Mouse (Mus musculus) midbrain, postnatal 0 days (tissue): ENCODE measurements at regions not wholly inside any gene's neighbourhood (a gene's known extent, or its start where the extent isn't known, plus 50 kb on each side); places are given as distances from the start of the nearest gene placed in this dataset.
"Not testable (repeated sequence)": the region's sequence is repeated elsewhere in the genome, so short reads cannot be mapped to it uniquely, and the experiment has no call there.

Source experiments
- ATAC-seq: fragments of 200-750 bp; cut with Nextera tagmentation; 2 replicates; pipeline ENCODE4 v1.8.0; 2017; ENCODE audit warnings: moderate number of reproducible peaks, mild to moderate bottlenecking, moderate TSS enrichment, moderate library complexity; ENCODE audit not compliant: low FRiP score
- DNase-seq: peaks from one replicate; pipeline ENCODE4 v3.0.0-alpha.2; 2015; ENCODE audit warnings: low spot score
- H3K27ac ChIP-seq: fragments of 300-500 bp; sonication (generic); 2 replicates; pipeline ENCODE4 v1.5.1; 2014; ENCODE audit warnings: low read depth, mild to moderate bottlenecking, low read length, mixed read lengths
- H3K27me3 ChIP-seq: fragments of 300-500 bp; sonication (generic); 2 replicates; pipeline ENCODE4 v1.6.1; 2014; ENCODE audit warnings: low read length, control low read depth, mixed read lengths; ENCODE audit not compliant: insufficient read depth
- H3K36me3 ChIP-seq: fragments of 300-500 bp; sonication (generic); 2 replicates; pipeline ENCODE4 v1.6.1; 2014; ENCODE audit warnings: low read length, control low read depth, mixed read lengths; ENCODE audit not compliant: insufficient read depth
- H3K4me1 ChIP-seq: fragments of 300-500 bp; sonication (generic); 2 replicates; pipeline ENCODE4 v1.6.1; 2014; ENCODE audit warnings: mild to moderate bottlenecking, control low read depth, antibody characterized with exemption, low read length, mixed read lengths; ENCODE audit not compliant: insufficient read depth
- H3K4me2 ChIP-seq: fragments of 300-500 bp; sonication (generic); 2 replicates; pipeline ENCODE4 v1.6.1; 2014; ENCODE audit warnings: low read depth, mild to moderate bottlenecking, low read length, mixed read lengths; ENCODE audit not compliant: poor library complexity, severe bottlenecking
- H3K4me3 ChIP-seq: fragments of 300-500 bp; sonication (generic); 2 replicates; pipeline ENCODE4 v1.5.1; 2014; ENCODE audit warnings: low read depth, mild to moderate bottlenecking, low read length, moderate library complexity
- H3K9ac ChIP-seq: fragments of 300-500 bp; sonication (generic); replicated peaks from 2 replicates; pipeline ENCODE4 v1.6.1; 2014; ENCODE audit warnings: mild to moderate bottlenecking, low read length, moderate library complexity, mixed read lengths; ENCODE audit not compliant: poor library complexity, severe bottlenecking
- H3K9me3 ChIP-seq: fragments of 300-500 bp; sonication (generic); 2 replicates; pipeline ENCODE4 v1.6.1; 2016; ENCODE audit warnings: low read length, control low read depth
- CTCF ChIP-seq: IDR thresholded peaks from 2 replicates; pipeline ENCODE4 v1.5.1; 2016; ENCODE audit warnings: antibody characterized with exemption, mild to moderate bottlenecking
- WGBS: fragments of 180-500 bp; shearing (Covaris S2); extraction: QIAGEN DNeasy Blood & Tissue Kit; methylation state at CpG from one replicate; pipeline ENCODE4 v1.1.7; 2014; 5-methylcytosine and 5-hydroxymethylcytosine counted together

GRCm38 (mm10) chr13:75368249-75368800 is 278.7 kb downstream of the Pcsk1 start:
- Histone ChIP-seq H3K36me3 (no peaks in the 10 kb centered on the region), H3K27ac (no peak overlapping the region), H3K9me3 (no peaks in the 10 kb centered on the region), H3K4me3 (no peak overlapping the region), H3K9ac (no peak overlapping the region), H3K4me1 (no peaks in the 10 kb centered on the region), H3K4me2 (no peak overlapping the region), H3K27me3 (no peaks in the 10 kb centered on the region)
- no peak for DNase-seq
- no peak for ATAC-seq
- no peak for TF ChIP-seq CTCF
- 71% methylated on average over 7 of the region's 7 CpGs for WGBS

DNA sequence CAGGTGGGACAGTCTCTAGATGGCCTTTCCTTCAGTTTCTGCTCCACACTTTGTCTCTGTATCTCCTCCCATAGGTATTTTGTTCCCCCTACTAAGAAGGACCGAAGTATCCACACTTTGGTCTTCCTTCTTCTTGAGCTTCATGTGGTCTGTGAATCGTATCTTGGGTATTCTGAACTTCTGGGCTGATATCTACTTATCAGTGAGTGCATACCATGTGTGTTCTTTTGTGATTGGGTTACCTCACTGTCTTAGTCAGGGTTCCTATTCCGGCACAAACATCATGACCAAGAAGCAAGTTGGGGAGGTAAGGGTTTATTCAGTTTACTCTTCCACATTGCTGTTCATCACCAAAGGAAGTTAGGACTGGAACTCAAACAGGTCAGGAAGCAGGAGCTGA is 287.5 kb downstream of the Pcsk1 start:
- ATAC-seq, result not testable (repeated sequence)

GRCm38 (mm10) chr13:75377717-75378116 is 288.1 kb downstream of the Pcsk1 start:
- Histone ChIP-seq H3K4me2 (no peak overlapping the region), H3K27me3 (no peaks in the 10 kb centered on the region), H3K4me1 (no peaks in the 10 kb centered on the region), H3K27ac (no peak overlapping the region), H3K36me3 (no peaks in the 10 kb centered on the region), H3K9ac (no peak overlapping the region), H3K9me3 (no peaks in the 10 kb centered on the region), H3K4me3 (no peak overlapping the region)
- ATAC-seq (no peak), DNase-seq (no peak)
- TF ChIP-seq CTCF, result no peak
- WGBS, result 73% methylated on average over 1 of the region's 1 CpGs

More for the DNA sequence above, 287.5 kb downstream of the Pcsk1 start:
- not testable (repeated sequence) for H3K4me3 ChIP-seq, DNase-seq, H3K27ac ChIP-seq, H3K4me1 ChIP-seq, H3K9ac ChIP-seq, H3K9me3 ChIP-seq, H3K4me2 ChIP-seq, H3K36me3 ChIP-seq, H3K27me3 ChIP-seq
- WGBS, result 95% methylated on average over 3 of the region's 3 CpGs

GRCm38 (mm10) chr13:75384631-75385340 is 295.2 kb downstream of the Pcsk1 start:
- ATAC-seq (no peak), DNase-seq (no peak)
- no peaks in the 10 kb centered on the region for H3K27me3 ChIP-seq
- no peak for TF ChIP-seq CTCF
- H3K4me3 ChIP-seq, result no peak overlapping the region
- H3K4me1 ChIP-seq, result no peaks in the 10 kb centered on the region
- 77% methylated on average over 4 of the region's 4 CpGs for WGBS
- H3K36me3 ChIP-seq, result no peaks in the 10 kb centered on the region
- no peak overlapping the region for H3K9ac ChIP-seq
- no peak overlapping the region for H3K27ac ChIP-seq
- H3K9me3 ChIP-seq, result no peaks in the 10 kb centered on the region
- no peak overlapping the region for H3K4me2 ChIP-seq

DNA sequence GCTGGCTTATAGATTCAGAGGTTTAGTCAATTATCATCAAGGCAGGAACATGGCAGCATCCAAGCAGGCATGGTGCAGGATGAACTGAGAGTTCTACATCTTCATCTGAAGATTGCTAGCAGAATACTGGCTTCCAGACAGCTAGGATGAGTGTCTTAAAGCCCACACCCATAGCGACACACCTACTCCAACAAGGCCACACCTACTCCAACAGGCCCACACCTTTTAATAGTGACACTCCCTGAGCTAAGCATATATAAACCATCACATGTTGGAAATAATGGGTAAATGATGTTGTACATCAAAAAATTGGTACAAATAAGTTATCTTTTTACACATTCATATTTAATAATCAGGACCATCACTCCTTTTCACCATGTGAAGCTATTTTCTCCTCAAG is 299.6 kb downstream of the Pcsk1 start:
- no peaks in the 10 kb centered on the region for H3K27me3 ChIP-seq
- DNase-seq (no peak), ATAC-seq (no peak)
- H3K9ac ChIP-seq, result no peak overlapping the region
- TF ChIP-seq CTCF, result no peak
- no peak overlapping the region for H3K4me3 ChIP-seq
- no peak overlapping the region for H3K4me2 ChIP-seq
- H3K36me3 ChIP-seq, result no peaks in the 10 kb centered on the region
- no peaks in the 10 kb centered on the region for H3K9me3 ChIP-seq
- 81% methylated on average over 1 of the region's 1 CpGs for WGBS
- no peak overlapping the region for H3K27ac ChIP-seq
- H3K4me1 ChIP-seq, result no peaks in the 10 kb centered on the region

- 100% methylated on average over 1 of the region's 1 CpGs for WGBS
- no peak overlapping the region for H3K27ac ChIP-seq
- no peak overlapping the region for H3K4me2 ChIP-seq
- no peak for TF ChIP-seq CTCF
- H3K9ac ChIP-seq, result no peak overlapping the region
- no peak for ATAC-seq
- H3K27me3 ChIP-seq, result no peaks in the 10 kb centered on the region
- no peaks in the 10 kb centered on the region for H3K9me3 ChIP-seq
- no peak for DNase-seq
- no peaks in the 10 kb centered on the region for H3K4me1 ChIP-seq
- H3K36me3 ChIP-seq, result no peaks in the 10 kb centered on the region
- no peak overlapping the region for H3K4me3 ChIP-seq
These were observed 300.6 kb downstream of the Pcsk1 start for GRCm38 (mm10) chr13:75390177-75390576.

DNA sequence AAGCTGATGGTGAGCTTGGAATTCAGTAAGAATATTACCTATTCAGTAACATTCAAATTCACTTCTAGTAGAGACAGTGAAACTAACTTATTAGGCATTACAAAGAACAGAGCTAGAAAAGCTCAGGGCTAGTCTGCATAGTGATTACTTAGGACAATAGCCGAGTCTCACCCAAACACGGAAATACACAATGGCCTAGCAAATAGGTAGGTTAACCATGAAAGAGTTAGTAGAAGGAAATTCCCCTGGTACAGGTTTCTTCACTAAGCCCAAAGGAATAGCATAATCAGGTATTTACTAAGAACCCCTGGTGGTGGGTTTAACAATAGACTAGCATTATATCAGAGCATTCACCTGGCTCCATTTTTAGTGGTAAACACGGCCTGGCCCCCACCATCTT is 306.7 kb upstream of the Ell2 start:
- not testable (repeated sequence) for H3K4me3 ChIP-seq, H3K4me2 ChIP-seq, H3K4me1 ChIP-seq, H3K9me3 ChIP-seq, H3K27me3 ChIP-seq, ATAC-seq, H3K36me3 ChIP-seq, H3K27ac ChIP-seq, H3K9ac ChIP-seq, DNase-seq
- 83% methylated on average over 3 of the region's 3 CpGs for WGBS
